Mouse (Mus musculus): Measurements from ENCODE around the gene Tmem136. TPM values are rescaled to one million over a fixed set of nuclear protein-coding genes. Genes with fewer than 3 reads are reported as not detected.

The Tmem136 gene
- total and polyA plus RNA-seq, 2 experiments: 0.32 to 0.37 TPM

GRCm38 (mm10) chr9:43096337-43096736 is 20.0 kb downstream of the Tmem136 start:
- H3K36me3 ChIP-seq (ENCODE audit: control insufficient read depth, insufficient read depth, low read length): no peaks in the 10 kb centered on the region
- H3K4me3 ChIP-seq (ENCODE audit: insufficient read depth, low read depth, low read length): no peak overlapping the region
- no peaks in the 10 kb centered on the region for H3K27me3 ChIP-seq (ENCODE audit: control insufficient read depth, insufficient read depth, low read length)
- no peak for TF ChIP-seq POLR2A (IDR thresholded peaks at IDR 0.05; ENCODE audit: extremely low read depth, insufficient read depth, low read length)
- TF ChIP-seq CTCF (IDR thresholded peaks at IDR 0.05; ENCODE audit: low read depth, low read length): no peak
- H3K4me1 ChIP-seq (ENCODE audit: control insufficient read depth, insufficient read depth, low read length): peaks cover 39% of the 10 kb centered on the region
- no peak for DNase-seq (ENCODE audit: extremely low read depth, low read depth, low spot score)
- no peak overlapping the region for H3K27ac ChIP-seq (replicated peaks; ENCODE audit: insufficient read depth, low read depth, low read length)
- H3K79me2 ChIP-seq (ENCODE audit: control insufficient read depth, insufficient read depth, low read length): peaks cover 45% of the 10 kb centered on the region; the same call in 1 of the 2 replicates
- H3K9ac ChIP-seq (ENCODE audit: low read depth, low read length): no peak overlapping the region

- no peak overlapping the region for H3K4me3 ChIP-seq (ENCODE audit: insufficient read depth, low read depth, low read length)
- peaks cover 44% of the 10 kb centered on the region; the same call in 1 of the 2 replicates for H3K79me2 ChIP-seq (ENCODE audit: control insufficient read depth, insufficient read depth, low read length)
- 58% methylated on average over 4 of the region's 4 CpGs for WGBS
- no peak for DNase-seq (ENCODE audit: extremely low read depth, low read depth, low spot score)
- no peak for TF ChIP-seq CTCF (IDR thresholded peaks at IDR 0.05; ENCODE audit: low read depth, low read length)
- H3K9ac ChIP-seq (ENCODE audit: low read depth, low read length): no peak overlapping the region
- no peaks in the 10 kb centered on the region; the same call in 1 of the 2 replicates for H3K36me3 ChIP-seq (ENCODE audit: control insufficient read depth, insufficient read depth, low read length)
- no peak overlapping the region for H3K27ac ChIP-seq (replicated peaks; ENCODE audit: insufficient read depth, low read depth, low read length)
- peaks cover 38% of the 10 kb centered on the region for H3K4me1 ChIP-seq (ENCODE audit: control insufficient read depth, insufficient read depth, low read length)
- no peaks in the 10 kb centered on the region for H3K27me3 ChIP-seq (ENCODE audit: control insufficient read depth, insufficient read depth, low read length)
These were observed 21.5 kb downstream of the Tmem136 start for GRCm38 (mm10) chr9:43094828-43095227.

GRCm38 (mm10) chr9:43093803-43094202 is 22.6 kb downstream of the Tmem136 start:
- DNase-seq (ENCODE audit: extremely low read depth, low read depth, low spot score): peak; percentile 83
- 14% methylated on average over 3 of the region's 3 CpGs for WGBS
- Histone ChIP-seq H3K79me2 (ENCODE audit: control insufficient read depth, insufficient read depth, low read length) (peaks cover 47% of the 10 kb centered on the region; the same call in 1 of the 2 replicates), H3K4me3 (ENCODE audit: insufficient read depth, low read depth, low read length) (no peak overlapping the region), H3K27me3 (ENCODE audit: control insufficient read depth, insufficient read depth, low read length) (no peaks in the 10 kb centered on the region), H3K27ac (replicated peaks; ENCODE audit: insufficient read depth, low read depth, low read length) (no peak overlapping the region), H3K9ac (ENCODE audit: low read depth, low read length) (no peak overlapping the region), H3K36me3 (ENCODE audit: control insufficient read depth, insufficient read depth, low read length) (no peaks in the 10 kb centered on the region; the same call in 1 of the 2 replicates), H3K4me1 (ENCODE audit: control insufficient read depth, insufficient read depth, low read length) (peaks cover 35% of the 10 kb centered on the region)
- TF ChIP-seq POLR2A (IDR thresholded peaks at IDR 0.05; ENCODE audit: extremely low read depth, insufficient read depth, low read length): no peak
- TF ChIP-seq CTCF (IDR thresholded peaks at IDR 0.05; ENCODE audit: low read depth, low read length): no peak

GRCm38 (mm10) chr9:43085686-43086285 is 30.6 kb downstream of the Tmem136 start:
- Histone ChIP-seq H3K27ac (replicated peaks; ENCODE audit: insufficient read depth, low read depth, low read length) (no peak overlapping the region), H3K4me3 (ENCODE audit: insufficient read depth, low read depth, low read length) (no peak overlapping the region), H3K36me3 (ENCODE audit: control insufficient read depth, insufficient read depth, low read length) (no peaks in the 10 kb centered on the region; the same call in 1 of the 2 replicates), H3K9ac (ENCODE audit: low read depth, low read length) (no peak overlapping the region), H3K79me2 (ENCODE audit: control insufficient read depth, insufficient read depth, low read length) (peaks cover 39% of the 10 kb centered on the region), H3K4me1 (ENCODE audit: control insufficient read depth, insufficient read depth, low read length) (peaks cover 6% of the 10 kb centered on the region), H3K27me3 (ENCODE audit: control insufficient read depth, insufficient read depth, low read length) (no peaks in the 10 kb centered on the region)
- WGBS: 89% methylated on average over 1 of the region's 1 CpGs
- TF ChIP-seq POLR2A (IDR thresholded peaks at IDR 0.05; ENCODE audit: extremely low read depth, insufficient read depth, low read length) (no peak), CTCF (IDR thresholded peaks at IDR 0.05; ENCODE audit: low read depth, low read length) (no peak)
- DNase-seq (ENCODE audit: extremely low read depth, low read depth, low spot score): no peak

- Histone ChIP-seq H3K36me3 (ENCODE audit: control insufficient read depth, insufficient read depth, low read length) (no peaks in the 10 kb centered on the region; the same call in 1 of the 2 replicates), H3K4me1 (ENCODE audit: control insufficient read depth, insufficient read depth, low read length) (peaks cover 7% of the 10 kb centered on the region), H3K79me2 (ENCODE audit: control insufficient read depth, insufficient read depth, low read length) (peaks cover 44% of the 10 kb centered on the region), H3K4me3 (ENCODE audit: insufficient read depth, low read depth, low read length) (no peak overlapping the region), H3K27me3 (ENCODE audit: control insufficient read depth, insufficient read depth, low read length) (no peaks in the 10 kb centered on the region), H3K27ac (replicated peaks; ENCODE audit: insufficient read depth, low read depth, low read length) (no peak overlapping the region), H3K9ac (ENCODE audit: low read depth, low read length) (no peak overlapping the region)
- no peak for DNase-seq (ENCODE audit: extremely low read depth, low read depth, low spot score)
- 86% methylated on average over 7 of the region's 7 CpGs for WGBS
- TF ChIP-seq CTCF (IDR thresholded peaks at IDR 0.05; ENCODE audit: low read depth, low read length): no peak
These were observed 31.6 kb downstream of the Tmem136 start for GRCm38 (mm10) chr9:43084496-43085362.

Measured in liver, adult 2 months (tissue).